Mouse (Mus musculus): ENCODE measurements at regions not wholly inside any gene's neighbourhood (a gene's known extent, or its start where the extent isn't known, plus 50 kb on each side); places are given as distances from the start of the nearest gene placed in this dataset.
A peak's percentile ranks its signal among the peaks of the same experiment; 100 is the strongest.

DNA sequence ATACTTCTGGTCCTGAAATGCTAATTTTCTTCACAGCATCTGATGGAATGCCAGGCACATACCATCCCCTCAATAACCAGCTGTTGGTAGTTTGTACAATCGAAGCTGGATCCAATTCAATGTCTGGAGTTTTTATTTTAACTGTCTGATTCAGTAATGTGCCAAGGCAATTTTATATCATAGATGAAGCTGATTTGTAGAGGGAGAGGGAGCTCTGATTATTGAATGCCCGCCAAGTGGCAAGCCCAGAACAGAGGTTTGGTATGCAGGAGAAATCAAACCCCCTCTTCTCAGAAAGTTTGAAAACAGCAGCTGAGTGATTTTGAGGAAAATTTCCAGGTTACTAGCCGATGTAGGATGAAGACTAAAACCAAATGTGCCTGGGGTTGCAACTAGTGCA, 218.3 kb upstream of the Clnk start:
- Histone ChIP-seq H3K9ac (ENCODE audit: low read depth, low read length) (no peak overlapping the region), H3K27me3 (replicated peaks; ENCODE audit: control insufficient read depth, insufficient read depth, low read length) (no peaks in the 10 kb centered on the region), H3K4me2 (ENCODE audit: low read depth, low read length) (no peak overlapping the region), H3K9me3 (ENCODE audit: control insufficient read depth, low read length) (no peaks in the 10 kb centered on the region), H3K27ac (replicated peaks; ENCODE audit: low read depth, low read length) (no peak overlapping the region; the same call in 1 of the 2 replicates), H3K4me3 (ENCODE audit: low read depth, low read length) (no peak overlapping the region), H3K36me3 (ENCODE audit: control insufficient read depth, insufficient read depth, low read length) (no peaks in the 10 kb centered on the region), H3K4me1 (ENCODE audit: control insufficient read depth, insufficient read depth, low read length) (no peaks in the 10 kb centered on the region)
- 28% methylated on average over 3 of the region's 3 CpGs for WGBS
- ATAC-seq (ENCODE audit: low read depth) (peak; percentile 53), DNase-seq (ENCODE audit: low spot score) (peak; percentile 80)

DNA sequence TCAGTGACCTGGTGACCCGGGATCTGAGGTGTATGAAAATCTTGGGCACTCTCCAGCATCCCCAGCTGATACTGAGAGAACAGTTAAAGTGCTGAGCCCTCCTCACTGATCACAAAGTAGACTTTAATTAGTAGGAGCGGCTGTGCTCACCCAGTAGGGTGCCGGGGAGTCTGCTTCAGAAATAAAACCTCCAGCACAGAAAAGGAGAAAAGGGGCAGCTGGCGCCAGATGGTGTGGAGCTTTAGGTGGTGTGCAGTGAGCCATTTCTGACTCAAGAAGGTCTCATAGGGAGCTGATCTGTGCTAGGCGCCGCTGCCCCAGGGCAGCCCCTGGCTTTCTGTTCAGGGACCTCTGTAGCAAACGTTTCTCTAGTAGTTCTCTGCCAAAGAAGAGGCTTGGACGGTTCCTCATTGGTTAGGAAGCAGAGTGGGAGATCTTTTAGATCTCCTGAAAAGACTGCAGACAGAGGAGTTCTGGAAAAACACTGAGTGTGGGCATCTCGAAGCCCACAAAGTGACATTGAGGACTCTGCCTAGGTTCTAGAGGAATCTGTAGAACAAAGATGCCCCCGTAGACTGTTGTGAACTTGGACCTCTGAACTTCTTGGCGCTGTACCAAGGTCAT, 200.1 kb upstream of the Clnk start:
- no peak overlapping the region for H3K4me2 ChIP-seq (ENCODE audit: low read depth, low read length)
- WGBS = 44% methylated on average over 11 of the region's 11 CpGs
- H3K4me1 ChIP-seq (ENCODE audit: control insufficient read depth, insufficient read depth, low read length) = no peaks in the 10 kb centered on the region
- no peak overlapping the region for H3K27ac ChIP-seq (replicated peaks; ENCODE audit: low read depth, low read length)
- ATAC-seq (ENCODE audit: low read depth) (peak; percentile 81; the same call in 1 of the 2 replicates), DNase-seq (ENCODE audit: low spot score) (peak; percentile 55)
- H3K27me3 ChIP-seq (replicated peaks; ENCODE audit: control insufficient read depth, insufficient read depth, low read length) = no peaks in the 10 kb centered on the region
- H3K9me3 ChIP-seq (ENCODE audit: control insufficient read depth, low read length) = no peaks in the 10 kb centered on the region
- H3K36me3 ChIP-seq (ENCODE audit: control insufficient read depth, insufficient read depth, low read length) = no peaks in the 10 kb centered on the region
- H3K4me3 ChIP-seq (ENCODE audit: low read depth, low read length) = no peak overlapping the region
- H3K9ac ChIP-seq (ENCODE audit: low read depth, low read length) = no peak overlapping the region

DNA sequence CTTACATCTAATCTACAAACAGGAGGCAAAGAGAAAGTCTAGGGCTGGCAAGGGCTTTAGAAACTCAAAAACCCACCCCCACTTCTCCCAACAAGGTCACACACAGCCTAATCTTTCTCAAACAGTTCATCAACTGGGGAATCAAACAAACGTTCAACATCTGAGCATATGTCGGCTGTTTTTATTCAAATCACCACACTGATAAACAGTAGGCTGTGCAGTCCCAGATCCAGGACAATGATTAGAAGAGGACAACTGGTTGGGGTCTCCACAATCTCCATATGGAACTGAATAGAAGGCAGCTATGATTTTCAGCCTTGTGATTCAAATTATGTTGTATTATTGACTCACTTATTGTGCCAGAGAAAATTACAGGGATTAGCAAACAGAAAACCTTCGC, 193.1 kb upstream of the Clnk start:
- 58% methylated on average over 3 of the region's 3 CpGs for WGBS
- no peaks in the 10 kb centered on the region for H3K27me3 ChIP-seq (replicated peaks; ENCODE audit: control insufficient read depth, insufficient read depth, low read length)
- no peak overlapping the region for H3K27ac ChIP-seq (replicated peaks; ENCODE audit: low read depth, low read length)
- H3K36me3 ChIP-seq (ENCODE audit: control insufficient read depth, insufficient read depth, low read length) = no peaks in the 10 kb centered on the region
- H3K4me2 ChIP-seq (ENCODE audit: low read depth, low read length) = no peak overlapping the region
- H3K9ac ChIP-seq (ENCODE audit: low read depth, low read length) = no peak overlapping the region
- H3K4me3 ChIP-seq (ENCODE audit: low read depth, low read length) = no peak overlapping the region
- no peak for DNase-seq (ENCODE audit: low spot score)
- no peak for ATAC-seq (ENCODE audit: low read depth)
- no peaks in the 10 kb centered on the region for H3K9me3 ChIP-seq (ENCODE audit: control insufficient read depth, low read length)
- H3K4me1 ChIP-seq (ENCODE audit: control insufficient read depth, insufficient read depth, low read length) = no peaks in the 10 kb centered on the region

DNA sequence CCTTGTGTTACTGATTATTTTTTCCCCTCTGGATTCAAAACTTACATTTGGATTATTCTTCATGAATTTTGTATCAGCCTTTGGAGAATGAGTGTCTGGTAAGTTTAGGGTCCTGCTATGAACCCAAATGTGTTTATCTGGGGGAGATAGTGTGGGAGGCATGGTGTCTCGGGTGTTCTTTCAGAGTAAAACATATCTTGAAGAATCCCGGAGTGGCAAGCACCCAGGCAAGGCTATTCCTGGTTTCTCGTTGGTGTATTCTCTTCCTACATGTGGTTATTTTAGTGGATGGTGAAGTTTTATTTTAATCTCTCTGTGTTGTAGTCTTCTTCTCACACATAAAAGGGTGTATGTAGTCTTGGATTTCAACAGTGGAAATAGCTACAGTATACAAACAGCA, 186.4 kb upstream of the Clnk start:
- Histone ChIP-seq H3K4me3 (ENCODE audit: low read depth, low read length) (no peak overlapping the region), H3K4me2 (ENCODE audit: low read depth, low read length) (no peak overlapping the region), H3K9me3 (ENCODE audit: control insufficient read depth, low read length) (no peaks in the 10 kb centered on the region), H3K4me1 (ENCODE audit: control insufficient read depth, insufficient read depth, low read length) (no peaks in the 10 kb centered on the region), H3K9ac (ENCODE audit: low read depth, low read length) (no peak overlapping the region), H3K27ac (replicated peaks; ENCODE audit: low read depth, low read length) (no peak overlapping the region), H3K36me3 (ENCODE audit: control insufficient read depth, insufficient read depth, low read length) (no peaks in the 10 kb centered on the region), H3K27me3 (replicated peaks; ENCODE audit: control insufficient read depth, insufficient read depth, low read length) (no peaks in the 10 kb centered on the region)
- DNase-seq (ENCODE audit: low spot score) (no peak), ATAC-seq (ENCODE audit: low read depth) (no peak)
- WGBS = 88% methylated on average over 3 of the region's 3 CpGs

DNA sequence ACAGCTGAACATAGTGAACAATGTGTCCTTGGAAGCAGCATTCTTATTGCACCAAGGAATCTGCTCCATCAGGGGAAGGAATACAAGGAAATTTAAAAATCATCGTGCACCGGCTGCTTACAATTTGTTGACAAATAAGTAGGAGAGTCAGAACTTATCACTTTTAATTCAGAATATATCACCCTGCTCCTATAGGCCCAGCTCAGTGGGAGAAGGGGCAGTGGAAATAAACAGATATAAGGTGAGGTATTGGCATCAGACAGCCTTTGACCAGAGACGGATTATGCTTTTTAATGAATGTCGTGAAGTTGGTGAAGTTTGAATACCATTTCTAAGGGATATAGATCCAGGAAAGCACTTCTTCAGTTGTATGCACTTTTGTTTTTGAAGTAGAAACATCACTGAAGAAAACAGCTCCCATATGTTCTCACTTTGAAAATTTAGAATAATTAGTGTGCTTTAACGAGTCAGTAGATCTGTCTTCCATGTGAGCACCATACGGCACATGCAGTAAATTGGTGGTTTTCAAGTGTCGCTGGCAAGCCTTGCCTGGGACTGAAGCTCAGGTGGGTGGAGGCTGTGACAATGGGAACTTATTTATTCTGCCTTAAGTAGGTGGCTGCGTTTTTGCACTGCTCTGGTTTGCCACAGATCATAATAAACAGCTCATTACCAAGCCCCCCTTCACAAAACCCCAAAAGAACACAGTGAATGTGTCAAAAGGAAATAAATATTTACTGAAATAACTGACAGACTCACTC, 176.1 kb upstream of the Clnk start:
- WGBS = 62% methylated on average over 8 of the region's 8 CpGs
- no peak for ATAC-seq (ENCODE audit: low read depth)
- Histone ChIP-seq H3K4me2 (ENCODE audit: low read depth, low read length) (no peak overlapping the region), H3K27ac (replicated peaks; ENCODE audit: low read depth, low read length) (no peak overlapping the region), H3K9me3 (ENCODE audit: control insufficient read depth, low read length) (no peaks in the 10 kb centered on the region), H3K9ac (ENCODE audit: low read depth, low read length) (no peak overlapping the region), H3K36me3 (ENCODE audit: control insufficient read depth, insufficient read depth, low read length) (no peaks in the 10 kb centered on the region), H3K4me3 (ENCODE audit: low read depth, low read length) (no peak overlapping the region), H3K27me3 (replicated peaks; ENCODE audit: control insufficient read depth, insufficient read depth, low read length) (no peaks in the 10 kb centered on the region), H3K4me1 (ENCODE audit: control insufficient read depth, insufficient read depth, low read length) (no peaks in the 10 kb centered on the region)
- peak; percentile 3 for DNase-seq (ENCODE audit: low spot score)

DNA sequence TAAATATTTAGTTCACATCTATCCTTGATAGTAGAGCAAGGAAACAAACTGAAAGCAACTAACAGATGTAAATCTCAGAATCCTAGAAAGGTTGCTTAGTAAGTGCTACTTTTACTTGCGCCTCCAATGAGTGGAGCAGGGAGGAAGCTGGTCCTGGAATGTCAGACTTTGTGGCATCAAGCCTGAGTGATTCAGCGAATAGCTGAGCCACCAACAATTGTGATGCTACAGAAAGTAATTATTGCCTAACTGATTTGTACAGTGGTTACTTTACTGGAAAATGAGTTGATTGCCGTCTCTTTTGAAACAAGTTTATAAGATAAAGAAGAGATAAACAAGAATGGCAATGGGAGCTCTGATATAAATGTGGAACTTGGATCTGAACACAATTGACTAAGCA, 173.9 kb upstream of the Clnk start:
- H3K36me3 ChIP-seq (ENCODE audit: control insufficient read depth, insufficient read depth, low read length) = no peaks in the 10 kb centered on the region
- DNase-seq (ENCODE audit: low spot score) = no peak
- H3K4me1 ChIP-seq (ENCODE audit: control insufficient read depth, insufficient read depth, low read length) = no peaks in the 10 kb centered on the region
- no peak for ATAC-seq (ENCODE audit: low read depth)
- H3K27ac ChIP-seq (replicated peaks; ENCODE audit: low read depth, low read length) = no peak overlapping the region
- H3K4me2 ChIP-seq (ENCODE audit: low read depth, low read length) = no peak overlapping the region
- no peaks in the 10 kb centered on the region for H3K27me3 ChIP-seq (replicated peaks; ENCODE audit: control insufficient read depth, insufficient read depth, low read length)
- no peak overlapping the region for H3K9ac ChIP-seq (ENCODE audit: low read depth, low read length)
- WGBS = 84% methylated on average over 3 of the region's 3 CpGs
- no peak overlapping the region for H3K4me3 ChIP-seq (ENCODE audit: low read depth, low read length)
- no peaks in the 10 kb centered on the region for H3K9me3 ChIP-seq (ENCODE audit: control insufficient read depth, low read length)

DNA sequence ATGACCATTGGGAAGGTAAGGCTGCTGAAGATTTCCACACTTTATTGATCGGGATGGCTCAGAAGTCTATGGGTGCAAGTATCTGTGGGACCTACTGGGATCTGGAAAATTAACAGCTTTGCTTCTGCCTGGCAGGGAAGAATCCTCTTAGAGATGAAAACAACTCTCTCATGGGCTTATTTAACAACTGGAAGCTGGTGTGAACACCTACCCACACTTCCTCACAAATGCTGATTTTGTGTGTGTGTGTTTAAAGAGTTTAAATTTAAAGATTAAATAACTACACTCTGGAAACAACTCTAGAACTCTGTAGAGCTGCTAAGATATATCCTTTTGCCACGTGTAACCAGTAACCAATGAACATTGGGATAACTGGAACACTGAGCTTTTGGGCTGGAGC, 172.5 kb upstream of the Clnk start:
- Histone ChIP-seq H3K36me3 (ENCODE audit: control insufficient read depth, insufficient read depth, low read length) (no peaks in the 10 kb centered on the region), H3K9me3 (ENCODE audit: control insufficient read depth, low read length) (no peaks in the 10 kb centered on the region), H3K4me3 (ENCODE audit: low read depth, low read length) (no peak overlapping the region), H3K27ac (replicated peaks; ENCODE audit: low read depth, low read length) (no peak overlapping the region), H3K9ac (ENCODE audit: low read depth, low read length) (no peak overlapping the region), H3K4me2 (ENCODE audit: low read depth, low read length) (no peak overlapping the region), H3K27me3 (replicated peaks; ENCODE audit: control insufficient read depth, insufficient read depth, low read length) (no peaks in the 10 kb centered on the region), H3K4me1 (ENCODE audit: control insufficient read depth, insufficient read depth, low read length) (no peaks in the 10 kb centered on the region)
- ATAC-seq (ENCODE audit: low read depth) (no peak), DNase-seq (ENCODE audit: low spot score) (no peak)
- 72% methylated on average over 2 of the region's 2 CpGs for WGBS

DNA sequence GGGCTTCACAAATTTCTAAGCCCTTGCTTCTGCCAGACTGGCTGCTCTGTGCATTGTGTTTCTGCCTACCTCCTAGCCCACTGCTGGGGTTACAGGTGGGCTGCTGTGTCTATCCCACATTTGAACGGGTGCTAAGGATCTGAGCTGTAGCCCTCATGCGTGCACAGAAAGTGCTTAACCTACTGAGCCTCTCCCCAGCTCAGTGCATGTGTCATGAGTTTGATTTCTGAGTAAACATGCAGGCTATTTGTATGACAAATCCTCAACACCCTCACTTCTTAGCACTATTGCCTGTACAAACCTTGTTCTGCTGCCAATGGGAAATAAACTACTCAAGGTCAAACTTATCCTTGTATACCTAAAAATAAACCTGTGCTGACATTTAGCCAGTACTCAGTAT, 163.9 kb upstream of the Clnk start:
- Histone ChIP-seq H3K4me2 (ENCODE audit: low read depth, low read length) (no peak overlapping the region), H3K27me3 (replicated peaks; ENCODE audit: control insufficient read depth, insufficient read depth, low read length) (no peaks in the 10 kb centered on the region), H3K4me3 (ENCODE audit: low read depth, low read length) (no peak overlapping the region), H3K9me3 (ENCODE audit: control insufficient read depth, low read length) (no peaks in the 10 kb centered on the region), H3K27ac (replicated peaks; ENCODE audit: low read depth, low read length) (no peak overlapping the region), H3K4me1 (ENCODE audit: control insufficient read depth, insufficient read depth, low read length) (no peaks in the 10 kb centered on the region), H3K9ac (ENCODE audit: low read depth, low read length) (no peak overlapping the region), H3K36me3 (ENCODE audit: control insufficient read depth, insufficient read depth, low read length) (no peaks in the 10 kb centered on the region)
- no peak for DNase-seq (ENCODE audit: low spot score)
- no peak for ATAC-seq (ENCODE audit: low read depth)
- 77% methylated on average over 2 of the region's 2 CpGs for WGBS

- Histone ChIP-seq H3K36me3 (ENCODE audit: control insufficient read depth, insufficient read depth, low read length) (no peaks in the 10 kb centered on the region), H3K9ac (ENCODE audit: low read depth, low read length) (no peak overlapping the region), H3K27me3 (replicated peaks; ENCODE audit: control insufficient read depth, insufficient read depth, low read length) (no peaks in the 10 kb centered on the region), H3K4me1 (ENCODE audit: control insufficient read depth, insufficient read depth, low read length) (no peaks in the 10 kb centered on the region), H3K4me3 (ENCODE audit: low read depth, low read length) (no peak overlapping the region), H3K9me3 (ENCODE audit: control insufficient read depth, low read length) (no peaks in the 10 kb centered on the region), H3K27ac (replicated peaks; ENCODE audit: low read depth, low read length) (no peak overlapping the region), H3K4me2 (ENCODE audit: low read depth, low read length) (no peak overlapping the region)
- ATAC-seq (ENCODE audit: low read depth) = no peak
- WGBS = 89% methylated on average over 4 of the region's 4 CpGs
- no peak for DNase-seq (ENCODE audit: low spot score)
Measured at GRCm38 (mm10) chr5:39023241-39023640, 146.6 kb upstream of the Clnk start.
